Mouse (Mus musculus) midbrain, embryonic 15.5 days (tissue): ENCODE results near the gene Tbc1d2. TPM values are rescaled to one million over a fixed set of nuclear protein-coding genes. Genes with fewer than 3 reads are reported as not detected.
A peak's percentile ranks its signal among the peaks of the same experiment; 100 is the strongest.
"Not testable (repeated sequence)": the region's sequence is repeated elsewhere in the genome, so short reads cannot be mapped to it uniquely, and the experiment has no call there.

Source experiments
- ATAC-seq: fragments of 200-750 bp; cut with Nextera tagmentation; replicated peaks from 2 replicates; pipeline ENCODE4 v1.8.0; 2017; ENCODE audit warnings: moderate TSS enrichment
- H3K27ac ChIP-seq: fragments of 300-500 bp; sonication (generic); 2 replicates; pipeline ENCODE4 v1.5.1; 2015; ENCODE audit warnings: mild to moderate bottlenecking, inconsistent platforms
- H3K27me3 ChIP-seq: fragments of 300-500 bp; sonication (generic); replicated peaks from 2 replicates; pipeline ENCODE4 v1.6.1; 2015; ENCODE audit warnings: inconsistent platforms
- H3K36me3 ChIP-seq: fragments of 300-500 bp; sonication (generic); replicated peaks from 2 replicates; pipeline ENCODE4 v1.6.1; 2015; ENCODE audit warnings: inconsistent platforms
- H3K4me1 ChIP-seq: fragments of 300-500 bp; sonication (generic); 2 replicates; pipeline ENCODE4 v1.6.1; 2015; ENCODE audit warnings: inconsistent platforms
- H3K4me2 ChIP-seq: fragments of 300-500 bp; sonication (generic); 2 replicates; pipeline ENCODE4 v1.6.1; 2015; ENCODE audit warnings: inconsistent platforms, mild to moderate bottlenecking, moderate library complexity
- H3K4me3 ChIP-seq: fragments of 300-500 bp; sonication (generic); 2 replicates; pipeline ENCODE4 v1.5.1; 2015; ENCODE audit warnings: mild to moderate bottlenecking, inconsistent platforms
- H3K9ac ChIP-seq: fragments of 300-500 bp; sonication (generic); 2 replicates; pipeline ENCODE4 v1.6.1; 2015; ENCODE audit warnings: mild to moderate bottlenecking, inconsistent platforms
- H3K9me3 ChIP-seq: fragments of 300-500 bp; sonication (generic); 2 replicates; pipeline ENCODE4 v1.6.1; 2016; ENCODE audit warnings: inconsistent platforms
- WGBS: fragments of 180-500 bp; shearing (Covaris S2); methylation state at CpG from one replicate; pipeline ENCODE4 v1.1.7; 2015; ENCODE audit warnings: mixed read lengths; 5-methylcytosine and 5-hydroxymethylcytosine counted together
- polyA plus RNA-seq: library from polyadenylated mRNA; unstranded; fragments of >200 nt; fragmentation: Nextera tagmentation; extraction: Ambion mirVana; gene quantifications from 2 replicates; pipeline ENCODE4 v1.2.1, GENCODE M21; 2015

Tbc1d2 gene
- polyA plus RNA-seq, 1 experiment from 2014 or later: 0.88 TPM

- no peaks in the 10 kb centered on the region for H3K9me3 ChIP-seq
- H3K36me3 ChIP-seq: no peaks in the 10 kb centered on the region
- no peak overlapping the region for H3K9ac ChIP-seq
- H3K4me1 ChIP-seq: no peaks in the 10 kb centered on the region
- WGBS: 76% methylated on average over 6 of the region's 6 CpGs
- no peak overlapping the region for H3K4me3 ChIP-seq
- no peak overlapping the region for H3K4me2 ChIP-seq
- no peak overlapping the region for H3K27ac ChIP-seq
- no peak for ATAC-seq
- H3K27me3 ChIP-seq: peaks cover 9% of the 10 kb centered on the region; the same call in 1 of the 2 replicates
Observed at GRCm38 (mm10) chr4:46617408-46617807, 32.6 kb downstream of the Tbc1d2 start.

- Histone ChIP-seq H3K27ac (no peak overlapping the region), H3K9me3 (no peaks in the 10 kb centered on the region), H3K4me2 (no peak overlapping the region), H3K4me3 (no peak overlapping the region), H3K27me3 (peaks cover 5% of the 10 kb centered on the region; the same call in 1 of the 2 replicates), H3K4me1 (no peaks in the 10 kb centered on the region), H3K9ac (no peak overlapping the region), H3K36me3 (no peaks in the 10 kb centered on the region)
- 85% methylated on average over 9 of the region's 9 CpGs for WGBS
- ATAC-seq: no peak
Observed at GRCm38 (mm10) chr4:46614641-46615040, 35.4 kb downstream of the Tbc1d2 start.

GRCm38 (mm10) chr4:46613618-46614017 is 36.4 kb downstream of the Tbc1d2 start:
- H3K36me3 ChIP-seq: no peaks in the 10 kb centered on the region
- H3K9ac ChIP-seq: no peak overlapping the region
- no peak overlapping the region for H3K27ac ChIP-seq
- H3K9me3 ChIP-seq: no peaks in the 10 kb centered on the region
- no peak overlapping the region for H3K4me2 ChIP-seq
- ATAC-seq: no peak
- 0 out of 2 replicates have a peak, but pooled peaks cover 3% of the 10 kb centered on the region for H3K27me3 ChIP-seq
- WGBS: 78% methylated on average over 12 of the region's 12 CpGs
- no peaks in the 10 kb centered on the region for H3K4me1 ChIP-seq
- no peak overlapping the region for H3K4me3 ChIP-seq

- Histone ChIP-seq H3K4me1 (no peaks in the 10 kb centered on the region), H3K27me3 (0 out of 2 replicates have a peak, but pooled peaks cover 3% of the 10 kb centered on the region), H3K4me3 (no peak overlapping the region), H3K36me3 (no peaks in the 10 kb centered on the region), H3K9me3 (no peaks in the 10 kb centered on the region), H3K27ac (no peak overlapping the region), H3K4me2 (no peak overlapping the region), H3K9ac (no peak overlapping the region)
- WGBS: 4% methylated on average over 4 of the region's 4 CpGs
- peak; percentile 62; the same call in 1 of the 2 replicates for ATAC-seq
Observed at GRCm38 (mm10) chr4:46611181-46611580, 38.8 kb downstream of the Tbc1d2 start.

- WGBS: 90% methylated on average over 3 of the region's 3 CpGs
- Histone ChIP-seq H3K27me3 (peaks cover 3% of the 10 kb centered on the region; the same call in 1 of the 2 replicates), H3K9me3 (no peaks in the 10 kb centered on the region), H3K4me2 (no peak overlapping the region), H3K36me3 (no peaks in the 10 kb centered on the region), H3K4me1 (no peaks in the 10 kb centered on the region), H3K9ac (no peak overlapping the region), H3K4me3 (no peak overlapping the region), H3K27ac (no peak overlapping the region)
- ATAC-seq: no peak
Observed at GRCm38 (mm10) chr4:46607601-46608000, 42.4 kb downstream of the Tbc1d2 start.

GRCm38 (mm10) chr4:46605451-46605850 is 44.6 kb downstream of the Tbc1d2 start:
- peaks cover 6% of the 10 kb centered on the region for H3K4me1 ChIP-seq
- no peak for ATAC-seq
- H3K9me3 ChIP-seq: no peaks in the 10 kb centered on the region
- H3K27ac ChIP-seq: no peak overlapping the region
- 59% methylated on average over 11 of the region's 11 CpGs for WGBS
- no peaks in the 10 kb centered on the region for H3K36me3 ChIP-seq
- no peak overlapping the region for H3K4me3 ChIP-seq
- no peak overlapping the region for H3K9ac ChIP-seq
- no peak overlapping the region for H3K4me2 ChIP-seq
- peaks cover 3% of the 10 kb centered on the region for H3K27me3 ChIP-seq

GRCm38 (mm10) chr4:46602704-46603103 is 47.3 kb downstream of the Tbc1d2 start:
- H3K4me1 ChIP-seq: peaks cover 10% of the 10 kb centered on the region

GRCm38 (mm10) chr4:46601844-46602423 is 48.1 kb downstream of the Tbc1d2 start, which contains the start of gene Coro2a:
Coro2a (minus strand) TSS chr4:46602202.
- peak within 1 kb of the TSS; percentile 66 for H3K9ac ChIP-seq
- WGBS: under 1% methylated on average over 64 of the region's 66 CpGs
- H3K4me1 ChIP-seq: peaks cover 10% of the 10 kb centered on the region
- H3K27me3 ChIP-seq: peaks cover 7% of the 10 kb centered on the region
- peak within 1 kb of the TSS; percentile 71 for H3K4me2 ChIP-seq
- H3K9me3 ChIP-seq: no peaks in the 10 kb centered on the region
- no peaks in the 10 kb centered on the region for H3K36me3 ChIP-seq
- H3K4me3 ChIP-seq: peak within 1 kb of the TSS; percentile 56
- peak; percentile 72 for ATAC-seq
- peak within 1 kb of the TSS; percentile 2; the same call in 1 of the 2 replicates for H3K27ac ChIP-seq

More at GRCm38 (mm10) chr4:46602704-46603103, 47.3 kb downstream of the Tbc1d2 start:
- peaks cover 7% of the 10 kb centered on the region for H3K27me3 ChIP-seq
- H3K27ac ChIP-seq: no peak overlapping the region
- H3K9me3 ChIP-seq: no peaks in the 10 kb centered on the region
- no peak overlapping the region for H3K4me3 ChIP-seq
- H3K4me2 ChIP-seq: no peak overlapping the region
- no peak for ATAC-seq
- 58% methylated on average over 7 of the region's 7 CpGs for WGBS
- H3K9ac ChIP-seq: no peak overlapping the region
- H3K36me3 ChIP-seq: no peaks in the 10 kb centered on the region

- Histone ChIP-seq H3K4me3 (peak overlapping the region; percentile 56), H3K9ac (peak overlapping the region; percentile 66), H3K36me3 (no peaks in the 10 kb centered on the region), H3K27me3 (peaks cover 7% of the 10 kb centered on the region), H3K9me3 (no peaks in the 10 kb centered on the region), H3K4me2 (peak overlapping the region; percentile 71), H3K4me1 (peaks cover 10% of the 10 kb centered on the region), H3K27ac (0 out of 2 replicates have a peak overlapping the region, but pooled peaks have one; percentile 2)
- peak; percentile 62 for ATAC-seq
- under 1% methylated on average over 45 of the region's 52 CpGs for whole genome bisulfite sequencing
Observed at GRCm38 (mm10) chr4:46601258-46601843, 48.7 kb downstream of the Tbc1d2 start.

- H3K27me3 ChIP-seq: peaks cover 7% of the 10 kb centered on the region
- H3K36me3 ChIP-seq: no peaks in the 10 kb centered on the region
- peaks cover 10% of the 10 kb centered on the region for H3K4me1 ChIP-seq
- no peak overlapping the region for H3K27ac ChIP-seq
- WGBS: 41% methylated on average over 20 of the region's 20 CpGs
- H3K4me2 ChIP-seq: peak overlapping the region; percentile 71
- H3K9ac ChIP-seq: peak overlapping the region; percentile 66
- no peak; the same call in 1 of the 2 replicates for ATAC-seq
- peak overlapping the region; percentile 56 for H3K4me3 ChIP-seq
- H3K9me3 ChIP-seq: no peaks in the 10 kb centered on the region
Observed at GRCm38 (mm10) chr4:46600473-46601257, 49.3 kb downstream of the Tbc1d2 start.

GRCm38 (mm10) chr4:46599609-46600008 is 50.4 kb downstream of the Tbc1d2 start:
- not testable (repeated sequence) for H3K9me3 ChIP-seq, H3K27me3 ChIP-seq, H3K4me3 ChIP-seq, H3K27ac ChIP-seq, ATAC-seq, H3K36me3 ChIP-seq, H3K4me2 ChIP-seq, H3K9ac ChIP-seq
- WGBS: 84% methylated on average over 12 of the region's 12 CpGs
- H3K4me1 ChIP-seq: peaks cover 10% of the 10 kb centered on the region

- Histone ChIP-seq H3K9me3 (no peaks in the 10 kb centered on the region), H3K27me3 (peaks cover 7% of the 10 kb centered on the region), H3K4me1 (peaks cover 10% of the 10 kb centered on the region), H3K9ac (no peak overlapping the region), H3K27ac (no peak overlapping the region), H3K36me3 (no peaks in the 10 kb centered on the region), H3K4me2 (no peak overlapping the region), H3K4me3 (no peak overlapping the region)
- ATAC-seq: no peak
- 77% methylated on average over 6 of the region's 6 CpGs for WGBS
Observed at GRCm38 (mm10) chr4:46598981-46599380, 51.0 kb downstream of the Tbc1d2 start.
